Mouse (Mus musculus): ENCODE measurements around the gene 1810065E05Rik.

DNA sequence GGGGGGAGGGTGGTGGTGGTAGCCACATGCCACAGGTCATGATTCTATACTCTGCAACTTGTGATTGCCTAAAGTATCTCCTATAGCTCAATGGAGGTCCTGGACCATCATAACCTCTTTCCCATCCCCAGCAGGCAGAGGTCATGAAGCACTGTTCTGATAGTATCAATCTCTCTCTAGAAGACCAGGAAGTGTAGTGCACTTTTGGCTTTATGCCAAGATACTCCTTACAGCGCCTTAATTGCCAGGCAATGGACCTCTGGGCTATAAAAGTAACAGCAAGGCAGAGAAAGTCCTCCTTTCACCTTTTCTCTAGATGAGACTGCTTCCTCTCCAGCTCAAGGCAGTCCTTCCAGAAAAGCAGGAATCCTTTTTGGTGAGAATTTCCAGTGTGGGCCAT is at the start of gene 1810065E05Rik:
- no peak for TF ChIP-seq CTCF (IDR thresholded peaks at IDR 0.05; ENCODE audit: borderline replicate concordance, extremely low read depth, insufficient read depth, insufficient read length)
- no peak for TF ChIP-seq POLR2A (IDR thresholded peaks at IDR 0.05; ENCODE audit: borderline replicate concordance, extremely low read depth, insufficient read depth, insufficient read length, poor library complexity, severe bottlenecking)
